Mouse (Mus musculus) central nervous system, embryonic 18 days (tissue): Measurements from ENCODE around the gene Cdh23. TPM values are rescaled to one million over a fixed set of nuclear protein-coding genes. Genes with fewer than 3 reads are reported as not detected.

Experiments
- polyA plus RNA-seq: library from polyadenylated mRNA; depleted of rRNA; stranded (reverse); fragments of >200 nt; gene quantifications from 2 replicates; pipeline ENCODE4 v1.2.3, GENCODE M21; 2012; rRNA removed

Gene Cdh23
- polyA plus RNA-seq = 4.3 and 4.4 TPM in 2 replicates

DNA sequence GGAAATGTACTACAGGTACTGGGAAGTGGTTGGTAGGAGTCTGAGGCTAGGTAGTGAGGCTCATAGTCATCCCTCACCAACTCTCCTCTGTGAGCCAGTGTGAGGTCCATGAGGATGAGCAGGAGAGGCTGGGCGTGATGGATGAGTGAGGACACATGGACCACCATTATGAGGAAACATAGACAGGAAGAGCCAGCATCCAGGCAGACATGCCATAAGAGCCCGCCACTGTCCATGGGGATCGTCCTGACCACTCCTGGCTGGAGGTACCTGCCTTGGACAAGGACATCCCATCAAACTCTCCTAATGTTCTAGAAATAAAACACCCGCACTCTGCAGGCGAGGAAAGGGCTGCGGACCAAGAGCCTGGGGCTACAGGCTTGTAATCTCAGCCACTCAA lies at the start of gene Cdh23:
Cdh23 (minus strand) TSS at position 101 of the 400 bp plus-strand sequence.

DNA sequence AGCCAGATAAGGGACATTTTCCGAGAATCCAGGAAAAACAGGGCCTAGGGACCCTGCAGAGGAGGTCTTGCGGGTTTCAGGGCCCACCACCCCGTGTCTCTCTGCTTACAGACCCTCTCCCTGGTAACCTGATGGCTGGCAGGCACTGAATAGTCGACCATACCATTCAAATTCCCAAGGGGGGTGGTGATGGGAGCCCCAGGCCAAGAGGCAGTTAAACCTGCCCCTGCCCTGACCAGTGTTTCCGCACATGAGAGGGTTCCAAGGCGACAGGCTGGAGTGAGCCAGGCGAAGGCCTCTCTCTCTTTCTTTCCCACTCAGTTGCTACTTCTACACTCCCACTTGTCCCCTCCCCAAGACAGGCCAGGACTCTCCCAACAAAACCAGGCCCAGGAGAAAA lies 296.8 kb downstream of the Cdh23 start, which contains the start of gene Gm17455:
Gm17455 (plus strand) TSS at position 278 of the 400 bp plus-strand sequence.

DNA sequence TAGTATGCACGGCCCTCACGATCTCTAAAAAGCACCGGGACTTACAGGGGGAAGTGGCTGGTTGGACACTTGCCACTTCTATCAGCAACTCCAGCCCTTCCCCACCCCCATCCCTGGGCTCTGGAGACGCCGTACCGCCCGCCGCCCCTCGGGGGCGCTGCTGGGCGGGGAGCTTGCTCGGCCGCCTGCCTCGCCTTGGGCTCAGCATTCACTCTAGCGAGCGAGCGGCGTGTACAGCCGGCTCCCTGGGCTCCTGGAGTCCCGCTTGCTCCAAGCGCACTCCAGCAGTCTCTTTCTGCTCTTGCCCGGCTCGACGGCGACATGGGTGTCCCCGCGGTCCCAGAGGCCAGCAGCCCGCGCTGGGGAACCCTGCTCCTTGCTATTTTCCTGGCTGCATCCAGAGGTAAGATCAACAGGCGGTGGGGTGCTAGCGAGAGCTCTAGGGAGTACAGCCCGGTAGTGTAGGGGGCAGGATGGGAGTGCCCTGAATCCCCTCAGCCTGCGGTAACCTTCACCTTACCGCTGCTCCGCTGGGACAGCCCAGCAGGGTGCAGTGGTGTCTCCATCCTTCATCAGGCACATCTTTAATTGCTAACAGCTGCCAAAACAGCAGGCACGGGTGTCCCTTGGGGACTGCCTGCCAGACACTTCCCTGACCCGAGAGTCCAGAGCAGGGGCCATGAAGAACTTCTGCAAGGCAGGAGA lies 349.4 kb downstream of the Cdh23 start, which contains the start of gene Vsir:
Vsir (plus strand) TSS at position 151 of the 705 bp plus-strand sequence.

DNA sequence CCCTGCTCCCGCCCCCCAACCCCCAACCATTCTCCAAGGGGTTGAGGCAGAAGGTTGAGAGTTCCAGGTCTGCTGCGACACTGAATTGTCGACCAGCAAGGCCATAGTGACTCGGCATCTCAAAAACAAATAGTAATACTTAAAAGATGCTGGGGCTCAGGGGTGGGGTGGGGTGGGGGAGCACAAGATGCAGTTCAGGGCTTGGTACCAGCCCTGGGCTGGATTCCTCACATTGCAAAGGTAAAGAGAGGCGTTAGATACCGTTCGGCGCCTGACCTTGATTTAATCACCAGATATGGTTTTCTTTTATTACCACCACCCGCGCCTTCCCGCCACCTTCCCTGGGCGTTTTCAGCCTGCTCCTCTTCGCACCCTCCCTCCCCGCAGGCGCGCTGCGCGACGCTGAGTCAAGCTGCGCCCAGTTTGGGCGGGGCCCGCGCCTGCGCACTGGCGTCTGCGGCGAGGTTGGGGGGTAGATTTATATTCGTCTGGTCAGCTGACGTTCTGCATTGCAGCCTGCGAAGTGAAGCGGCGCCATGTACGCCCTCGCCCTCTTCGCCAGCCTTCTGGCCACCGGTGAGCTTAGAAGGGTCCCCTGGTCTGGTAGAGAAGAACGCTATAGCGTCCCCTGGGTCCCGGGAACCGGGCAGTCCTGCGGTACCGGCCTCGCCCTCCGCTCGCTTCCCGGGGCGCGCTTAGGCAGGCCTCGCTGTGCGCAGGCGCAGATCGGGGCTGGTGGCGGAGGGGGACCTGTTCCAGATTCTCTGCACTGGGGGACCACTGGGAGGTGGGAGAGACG lies 418.9 kb downstream of the Cdh23 start, which contains the start of gene Psap:
Psap (plus strand) TSS at position 421 of the 799 bp plus-strand sequence.

Other genes with a start within 250 kb of the Cdh23 start
- 7.0 and 7.9 TPM in 2 replicates for gene Slc29a3, start 56.3 kb upstream of the Cdh23 start, polyA plus RNA-seq
- 4.7 and 5.4 TPM in 2 replicates for gene Unc5b, start 135.1 kb upstream of the Cdh23 start, polyA plus RNA-seq